Mouse (Mus musculus) hindbrain, embryonic 15.5 days (tissue): ENCODE results near the gene Eif4g2. TPM values are rescaled to one million over a fixed set of nuclear protein-coding genes. Genes with fewer than 3 reads are reported as not detected.

ENCODE experiments used
- polyA plus RNA-seq: library from polyadenylated mRNA; unstranded; fragments of >200 nt; fragmentation: Nextera tagmentation; extraction: Ambion mirVana; gene quantifications from 2 replicates; pipeline ENCODE4 v1.2.1, GENCODE M21; 2015

Gene Eif4g2
- polyA plus RNA-seq, 1 experiment from 2014 or later = 1,033 TPM

Other genes with a start within 250 kb of the Eif4g2 start
- 37.9 and 39.8 TPM in 2 replicates for gene Rnf141, start 238.6 kb downstream of the Eif4g2 start, polyA plus RNA-seq
- 4.3 and 4.9 TPM in 2 replicates for gene Lyve1, start 219.8 kb downstream of the Eif4g2 start, polyA plus RNA-seq
- 1.1 and 1.2 TPM in 2 replicates for gene Mrvi1, start 100.6 kb downstream of the Eif4g2 start, polyA plus RNA-seq
- 76.0 and 78.0 TPM in 2 replicates for gene Ctr9, start 54.1 kb downstream of the Eif4g2 start, polyA plus RNA-seq